31 mouse cellular contexts compared by ENCODE assay signal in genomic region chr10:107436967-107437366, GRCm38 (mm10). TPM values are rescaled to one million over a fixed set of nuclear protein-coding genes. Genes with fewer than 3 reads are reported as not detected.
A peak's percentile ranks its signal among the peaks of the same experiment; 100 is the strongest.
DNase-seq lines count a peak whose midpoint lies in the region; ATAC-seq and TF ChIP-seq lines count a peak whose summit lies in the region.
"Had no signal": no experiment of that assay in that cellular context is flagged by ENCODE, and none has a peak within 500 bp of the region (broad histone marks: within the 10 kb centered on the region; RNA-seq: fewer than 3 reads in every experiment).

No protein-coding gene starts in this region.

- no peak overlapping the region for H3K27ac ChIP-seq in forebrain, embryonic 14.5 days (ENCODE audit: low read depth, low read length)
- H3K27ac ChIP-seq in forebrain, embryonic 12.5 days, result no peak overlapping the region
- peak overlapping the region; percentile 3; the same call in 1 of the 2 replicates for H3K27ac ChIP-seq in limb, embryonic 13.5 days
- H3K27ac ChIP-seq in limb, embryonic 10.5 days, result no peak overlapping the region
- H3K27ac ChIP-seq in midbrain, embryonic 16.5 days (ENCODE audit: low read length), result no peak overlapping the region
- H3K27ac ChIP-seq in midbrain, postnatal 0 days (ENCODE audit: low read depth, low read length), result no peak overlapping the region
- H3K27ac ChIP-seq: embryonic facial prominence, embryonic 12.5 days; gastrocnemius, adult 2 months; hindbrain, embryonic 12.5 days; hindbrain, embryonic 15.5 days had no signal

- no peaks in the 10 kb centered on the region for H3K9me3 ChIP-seq in forebrain, embryonic 14.5 days (replicated peaks; ENCODE audit: control insufficient read depth, low read length)
- no peaks in the 10 kb centered on the region for H3K9me3 ChIP-seq in forebrain, embryonic 12.5 days
- H3K9me3 ChIP-seq in limb, embryonic 13.5 days, result no peaks in the 10 kb centered on the region
- H3K9me3 ChIP-seq in limb, embryonic 10.5 days (replicated peaks), result no peaks in the 10 kb centered on the region
- H3K9me3 ChIP-seq in midbrain, embryonic 16.5 days (replicated peaks; ENCODE audit: control insufficient read depth, low read length, poor library complexity, severe bottlenecking), result no peaks in the 10 kb centered on the region
- no peaks in the 10 kb centered on the region for H3K9me3 ChIP-seq in midbrain, postnatal 0 days (ENCODE audit: low read length)
- H3K9me3 ChIP-seq: embryonic facial prominence, embryonic 12.5 days; hindbrain, embryonic 12.5 days; hindbrain, embryonic 15.5 days had no signal

- H3K4me3 ChIP-seq in forebrain, embryonic 14.5 days (ENCODE audit: low read depth, low read length), result no peak overlapping the region
- H3K4me3 ChIP-seq in forebrain, embryonic 12.5 days (replicated peaks), result no peak overlapping the region
- no peak overlapping the region for H3K4me3 ChIP-seq in limb, embryonic 13.5 days
- H3K4me3 ChIP-seq in limb, embryonic 10.5 days, result no peak overlapping the region
- H3K4me3 ChIP-seq in midbrain, embryonic 16.5 days (ENCODE audit: low read depth, low read length), result no peak overlapping the region
- no peak overlapping the region for H3K4me3 ChIP-seq in midbrain, postnatal 0 days (ENCODE audit: low read depth, low read length)
- H3K4me3 ChIP-seq: embryonic facial prominence, embryonic 12.5 days; erythroblast, embryonic 14.5 days; gastrocnemius, adult 2 months; hindbrain, embryonic 12.5 days; hindbrain, embryonic 15.5 days had no signal

- H3K4me2 ChIP-seq in forebrain, embryonic 14.5 days (ENCODE audit: low read length), result no peak overlapping the region
- H3K4me2 ChIP-seq in forebrain, embryonic 12.5 days, result no peak overlapping the region
- no peak overlapping the region for H3K4me2 ChIP-seq in limb, embryonic 13.5 days (replicated peaks)
- no peak overlapping the region for H3K4me2 ChIP-seq in midbrain, embryonic 16.5 days (ENCODE audit: low read length)
- H3K4me2 ChIP-seq in midbrain, postnatal 0 days (ENCODE audit: low read depth, low read length, poor library complexity, severe bottlenecking), result no peak overlapping the region
- H3K4me2 ChIP-seq: embryonic facial prominence, embryonic 12.5 days; heart, embryonic 11.5 days; hindbrain, embryonic 12.5 days; hindbrain, embryonic 15.5 days had no signal

- no peak for TF ChIP-seq CTCF in midbrain, postnatal 0 days (IDR thresholded peaks at IDR 0.05)
- TF ChIP-seq CTCF in brain, embryonic 14.5 days (IDR thresholded peaks at IDR 0.05; ENCODE audit: borderline replicate concordance, extremely low read depth, insufficient read depth, insufficient read length), result no peak

- H3K4me1 ChIP-seq in forebrain, embryonic 14.5 days (ENCODE audit: control insufficient read depth, insufficient read depth, low read length), result no peaks in the 10 kb centered on the region
- H3K4me1 ChIP-seq in forebrain, embryonic 12.5 days, result no peaks in the 10 kb centered on the region
- no peaks in the 10 kb centered on the region for H3K4me1 ChIP-seq in limb, embryonic 13.5 days
- H3K4me1 ChIP-seq in limb, embryonic 10.5 days, result no peaks in the 10 kb centered on the region
- no peaks in the 10 kb centered on the region for H3K4me1 ChIP-seq in midbrain, embryonic 16.5 days (ENCODE audit: control insufficient read depth, insufficient read depth, low read length)
- no peaks in the 10 kb centered on the region for H3K4me1 ChIP-seq in midbrain, postnatal 0 days (ENCODE audit: insufficient read depth, low read length)
- H3K4me1 ChIP-seq: embryonic facial prominence, embryonic 12.5 days; hindbrain, embryonic 12.5 days; hindbrain, embryonic 15.5 days had no signal

- H3K36me3 ChIP-seq in forebrain, embryonic 14.5 days (ENCODE audit: control insufficient read depth, insufficient read depth, low read length), result no peaks in the 10 kb centered on the region
- H3K36me3 ChIP-seq in forebrain, embryonic 12.5 days (replicated peaks), result no peaks in the 10 kb centered on the region
- no peaks in the 10 kb centered on the region for H3K36me3 ChIP-seq in limb, embryonic 13.5 days
- H3K36me3 ChIP-seq in limb, embryonic 10.5 days, result no peaks in the 10 kb centered on the region
- H3K36me3 ChIP-seq in midbrain, embryonic 16.5 days (ENCODE audit: control insufficient read depth, insufficient read depth, low read length), result no peaks in the 10 kb centered on the region
- H3K36me3 ChIP-seq in midbrain, postnatal 0 days (ENCODE audit: insufficient read depth, low read length), result no peaks in the 10 kb centered on the region
- H3K36me3 ChIP-seq: embryonic facial prominence, embryonic 12.5 days; hindbrain, embryonic 12.5 days; hindbrain, embryonic 15.5 days had no signal

- 32% methylated on average over 5 of the region's 5 CpGs for WGBS in forebrain, embryonic 14.5 days
- WGBS in forebrain, embryonic 12.5 days, result 50% methylated on average over 5 of the region's 5 CpGs
- 48% methylated on average over 5 of the region's 5 CpGs for WGBS in limb, embryonic 13.5 days
- WGBS in limb, embryonic 10.5 days, result 75% methylated on average over 5 of the region's 5 CpGs
- WGBS in midbrain, embryonic 16.5 days, result 54% methylated on average over 5 of the region's 5 CpGs
- 47% methylated on average over 5 of the region's 5 CpGs for WGBS in midbrain, postnatal 0 days

- peak; percentile 46 for DNase-seq in forebrain, embryonic 14.5 days (ENCODE audit: low spot score)
- DNase-seq in limb, embryonic 10.5 days (ENCODE audit: low spot score), result no peak
- no peak for DNase-seq in midbrain, postnatal 0 days (ENCODE audit: low spot score)
- DNase-seq in brain, embryonic 14.5 days (ENCODE audit: low read depth), result peak; percentile 70
- DNase-seq in layer of hippocampus, adult 9-10 months (ENCODE audit: low spot score), result no peak
- DNase-seq: adrenal gland, adult 8-10 months; adrenal gland, postnatal 25 days; cerebellum, adult 18-20 months; cerebellum, adult 9-10 months; cerebellum, postnatal 14 days; gastrocnemius, adult 2 months; gastrocnemius, postnatal 14 days; heart, adult 11 months had no signal

- ATAC-seq in forebrain, embryonic 14.5 days, result peak; percentile 78
- ATAC-seq in forebrain, embryonic 12.5 days (ENCODE audit: low FRiP score), result no peak
- ATAC-seq in limb, embryonic 13.5 days (ENCODE audit: low FRiP score, low read depth), result no peak; the same call in 1 of the 2 replicates
- ATAC-seq in midbrain, embryonic 16.5 days, result 0 out of 2 replicates have a peak, but pooled peaks have one; percentile 42
- ATAC-seq in midbrain, postnatal 0 days (ENCODE audit: low FRiP score), result no peak
- ATAC-seq: activated CD4-positive, CD25-positive, alpha-beta regulatory T cell, adult 4 months; CD4-positive, CD25-positive, alpha-beta regulatory T cell, adult 4 months had no signal

- no peak overlapping the region for H3K9ac ChIP-seq in forebrain, embryonic 14.5 days (ENCODE audit: low read length)
- H3K9ac ChIP-seq in forebrain, embryonic 12.5 days, result no peak overlapping the region
- no peak overlapping the region for H3K9ac ChIP-seq in limb, embryonic 13.5 days
- H3K9ac ChIP-seq in midbrain, embryonic 16.5 days (ENCODE audit: low read depth, low read length), result no peak overlapping the region
- H3K9ac ChIP-seq in midbrain, postnatal 0 days (replicated peaks; ENCODE audit: low read length, poor library complexity, severe bottlenecking), result no peak overlapping the region
- H3K9ac ChIP-seq: embryonic facial prominence, embryonic 12.5 days; hindbrain, embryonic 12.5 days; hindbrain, embryonic 15.5 days had no signal

- no peaks in the 10 kb centered on the region for H3K27me3 ChIP-seq in forebrain, embryonic 14.5 days (replicated peaks; ENCODE audit: control insufficient read depth, insufficient read depth, low read length)
- no peaks in the 10 kb centered on the region for H3K27me3 ChIP-seq in forebrain, embryonic 12.5 days
- no peaks in the 10 kb centered on the region for H3K27me3 ChIP-seq in limb, embryonic 13.5 days
- H3K27me3 ChIP-seq in limb, embryonic 10.5 days (ENCODE audit: low read depth, poor library complexity, severe bottlenecking), result no peaks in the 10 kb centered on the region
- H3K27me3 ChIP-seq in midbrain, embryonic 16.5 days (ENCODE audit: control insufficient read depth, insufficient read depth, low read depth, low read length), result no peaks in the 10 kb centered on the region
- no peaks in the 10 kb centered on the region for H3K27me3 ChIP-seq in midbrain, postnatal 0 days (ENCODE audit: insufficient read depth, low read length)
- H3K27me3 ChIP-seq: embryonic facial prominence, embryonic 12.5 days; hindbrain, embryonic 12.5 days; hindbrain, embryonic 15.5 days had no signal

- no peak for TF ChIP-seq POLR2A in brain, embryonic 14.5 days (IDR thresholded peaks at IDR 0.05; ENCODE audit: borderline replicate concordance, extremely low read depth, insufficient read depth, insufficient read length, poor library complexity, severe bottlenecking)

RNA-seq across cellular contexts. Expression of gene Myf5, which starts 49.0 kb away (rescaled TPM):
- not detected in 2 replicates for polyA plus RNA-seq in forebrain, embryonic 14.5 days (2014; fragmentation: Nextera tagmentation; extraction: Ambion mirVana)
- polyA plus RNA-seq in forebrain, embryonic 12.5 days (2016; fragmentation: Nextera tagmentation; extraction: Ambion mirVana), result 0.09 TPM in 1 of 2 replicates, not detected in the other
- polyA plus RNA-seq in limb, embryonic 13.5 days (2015; fragmentation: Nextera tagmentation; extraction: Ambion mirVana), result 21.1 and 23.8 TPM in 2 replicates
- 8.4 and 15.1 TPM in 2 replicates for polyA plus RNA-seq in limb, embryonic 10.5 days (2016; fragmentation: Nextera tagmentation; extraction: Ambion mirVana)
- polyA plus RNA-seq in midbrain, embryonic 16.5 days (2015; fragmentation: Nextera tagmentation; extraction: Ambion mirVana), result 0.09 TPM in 1 of 2 replicates, not detected in the other
- not detected in 2 replicates for total RNA-seq in midbrain, postnatal 0 days (2014; rRNA removed)
- polyA plus RNA-seq in midbrain, postnatal 0 days (2015; fragmentation: Nextera tagmentation; extraction: Ambion mirVana), result 0.07 TPM in 1 of 2 replicates, not detected in the other
- 0.04 and 0.10 TPM in 2 replicates for polyA plus RNA-seq in brain, embryonic 14.5 days (2012; rRNA removed)
- total RNA-seq: adrenal gland, adult 8-10 months; adrenal gland, postnatal 25 days; heart, adult 8-10 months; heart, postnatal 25 days; hematopoietic stem cell, adult 5-6 weeks; MEL had no signal
- polyA plus RNA-seq: CD4-positive, CD25-positive, alpha-beta regulatory T cell, adult 4 months; erythroblast, embryonic 14.5 days; frontal cortex, adult 2 months; heart, embryonic 14.5 days; heart, postnatal 0 days; hindbrain, embryonic 15.5 days; intestine, embryonic 14.5 days had no signal

RNA-seq across cellular contexts. Expression of gene Myf6, which starts 57.6 kb away (rescaled TPM):
- not detected in 2 replicates for polyA plus RNA-seq in forebrain, embryonic 14.5 days (2014; fragmentation: Nextera tagmentation; extraction: Ambion mirVana)
- 0.15 TPM in 1 of 2 replicates, not detected in the other for polyA plus RNA-seq in forebrain, embryonic 12.5 days (2016; fragmentation: Nextera tagmentation; extraction: Ambion mirVana)
- 1.4 and 2.1 TPM in 2 replicates for polyA plus RNA-seq in limb, embryonic 13.5 days (2015; fragmentation: Nextera tagmentation; extraction: Ambion mirVana)
- polyA plus RNA-seq in limb, embryonic 10.5 days (2016; fragmentation: Nextera tagmentation; extraction: Ambion mirVana), result 0.19 TPM in 1 of 2 replicates, not detected in the other
- not detected in 2 replicates for polyA plus RNA-seq in midbrain, embryonic 16.5 days (2015; fragmentation: Nextera tagmentation; extraction: Ambion mirVana)
- not detected in 2 replicates for total RNA-seq in midbrain, postnatal 0 days (2014; rRNA removed)
- polyA plus RNA-seq in midbrain, postnatal 0 days (2015; fragmentation: Nextera tagmentation; extraction: Ambion mirVana), result not detected in 2 replicates
- polyA plus RNA-seq in brain, embryonic 14.5 days (2012; rRNA removed), result 0.05 TPM in 1 of 2 replicates, not detected in the other
- total RNA-seq: adrenal gland, adult 8-10 months; adrenal gland, postnatal 25 days; heart, adult 8-10 months; heart, postnatal 25 days; hematopoietic stem cell, adult 5-6 weeks; MEL had no signal
- polyA plus RNA-seq: CD4-positive, CD25-positive, alpha-beta regulatory T cell, adult 4 months; erythroblast, embryonic 14.5 days; frontal cortex, adult 2 months; heart, embryonic 11.5 days; heart, postnatal 0 days; hindbrain, embryonic 12.5 days; intestine, embryonic 14.5 days had no signal

Comparison
In these comparisons a context has a peak if more than half of its experiments do, and no peak if none do; other contexts are left out.
1. ATAC-seq: peak in forebrain, embryonic 14.5 days (single experiment) and midbrain, embryonic 16.5 days (single experiment); none in forebrain, embryonic 12.5 days (single experiment), limb, embryonic 13.5 days (single experiment) and midbrain, postnatal 0 days (single experiment).
2. DNase-seq: peak in forebrain, embryonic 14.5 days (single experiment) and brain, embryonic 14.5 days (single experiment); none in limb, embryonic 10.5 days (single experiment), midbrain, postnatal 0 days (single experiment) and layer of hippocampus, adult 9-10 months (single experiment).